Mouse (Mus musculus): Measurements from ENCODE around the gene Ulk4.

GRCm38 (mm10) chr9:120963104-120963503, 313.9 kb downstream of the Ulk4 start:
- TF ChIP-seq CTCF (IDR thresholded peaks at IDR 0.05) (no peak), EP300 (IDR thresholded peaks at IDR 0.05) (no peak)

Data from lung, postnatal 0 days (tissue).